Mouse (Mus musculus): ENCODE measurements around the gene Angptl2. TPM values are rescaled to one million over a fixed set of nuclear protein-coding genes. Genes with fewer than 3 reads are reported as not detected.

Gene Angptl2
- 6.3 TPM for polyA plus RNA-seq (2014; fragmentation: Illumina TruSeq; extraction: RNeasy Lipid Tissue Mini Kit (QIAGEN cat#74804); ENCODE audit: low read depth, low replicate concordance)

DNA sequence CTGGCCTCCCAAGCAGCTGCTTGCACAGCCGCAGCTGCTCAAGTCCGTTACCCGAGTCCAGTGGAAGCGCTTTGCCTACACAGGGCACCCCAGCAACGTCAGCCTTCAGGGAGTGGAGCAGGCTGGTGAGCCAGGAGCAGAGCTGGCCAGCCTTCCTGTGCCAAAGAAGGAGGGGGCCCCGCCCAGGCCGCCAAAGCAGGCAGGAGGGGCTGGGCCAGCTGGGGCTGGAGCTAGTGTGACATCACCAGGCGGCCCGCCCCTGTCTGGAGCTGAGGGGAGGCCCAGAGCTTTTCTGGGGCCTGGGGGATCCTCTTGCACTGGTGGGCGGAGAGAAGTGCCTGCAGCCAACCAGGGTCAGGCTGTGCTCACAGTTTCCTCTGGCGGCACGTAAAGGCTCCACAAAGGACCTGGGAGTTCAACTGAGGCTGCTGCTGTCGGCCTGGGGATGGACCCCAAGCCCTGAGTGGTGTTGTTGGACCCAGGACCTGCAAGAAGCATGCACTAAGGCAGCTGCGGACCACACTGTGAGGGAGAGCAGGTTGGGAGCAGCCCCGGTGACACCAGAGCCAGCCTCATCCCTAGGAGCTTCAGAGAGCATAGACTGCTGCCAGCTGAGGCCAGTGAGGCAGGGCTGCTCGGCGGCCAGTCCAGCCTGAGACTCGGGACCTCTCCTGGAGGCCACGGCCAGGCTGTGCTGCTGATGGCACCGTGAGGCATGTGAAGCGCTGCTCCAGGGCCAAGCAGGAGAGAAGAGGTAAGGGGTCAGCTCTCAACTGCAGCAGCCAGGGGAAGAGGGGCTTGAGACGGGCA, at the start of gene Angptl2:
Gene Angptl2, plus strand, starts transcription at position 370 of the 810 bp plus-strand sequence.

Other genes starting within 250 kb of the Angptl2 start
- gene Slc2a8, start 234.0 kb upstream of the Angptl2 start, polyA plus RNA-seq (2014; fragmentation: Illumina TruSeq; extraction: RNeasy Lipid Tissue Mini Kit (QIAGEN cat#74804); ENCODE audit: low read depth, low replicate concordance), result not detected
- 8.2 TPM for gene Garnl3, start 84.4 kb upstream of the Angptl2 start, polyA plus RNA-seq (2014; fragmentation: Illumina TruSeq; extraction: RNeasy Lipid Tissue Mini Kit (QIAGEN cat#74804); ENCODE audit: low read depth, low replicate concordance)
- 5.2 TPM for gene Ralgps1, start 155.4 kb downstream of the Angptl2 start, polyA plus RNA-seq (2014; fragmentation: Illumina TruSeq; extraction: RNeasy Lipid Tissue Mini Kit (QIAGEN cat#74804); ENCODE audit: low read depth, low replicate concordance)
- gene Zbtb34, start 215.3 kb downstream of the Angptl2 start, polyA plus RNA-seq (2014; fragmentation: Illumina TruSeq; extraction: RNeasy Lipid Tissue Mini Kit (QIAGEN cat#74804); ENCODE audit: low read depth, low replicate concordance), result 6.1 TPM

All from adrenal gland, adult 10 weeks (tissue).